Mouse (Mus musculus): ENCODE results near the gene D230025D16Rik. TPM values are rescaled to one million over a fixed set of nuclear protein-coding genes. Genes with fewer than 3 reads are reported as not detected.

The D230025D16Rik gene
- polyA plus RNA-seq, 1 experiment from 2014 or later = 19.1 TPM

GRCm38 (mm10) chr8:105285514-105285913, 60.6 kb downstream of the D230025D16Rik start:
- Histone ChIP-seq H3K36me3 (ENCODE audit: control insufficient read depth, insufficient read depth, low read length) (no peaks in the 10 kb centered on the region), H3K9me3 (ENCODE audit: control insufficient read depth, low read length) (no peaks in the 10 kb centered on the region), H3K4me1 (replicated peaks; ENCODE audit: control insufficient read depth, insufficient read depth) (peaks cover 8% of the 10 kb centered on the region), H3K4me2 (replicated peaks; ENCODE audit: low read depth) (no peak overlapping the region), H3K9ac (ENCODE audit: low read length) (no peak overlapping the region), H3K27ac (replicated peaks) (no peak overlapping the region), H3K4me3 (ENCODE audit: low read depth, low read length) (no peak overlapping the region), H3K27me3 (ENCODE audit: control insufficient read depth, insufficient read depth, low read length) (no peaks in the 10 kb centered on the region)
- WGBS = 43% methylated on average over 12 of the region's 12 CpGs
- TF ChIP-seq CTCF (IDR thresholded peaks at IDR 0.05; ENCODE audit: low read depth) (no peak), EP300 (optimal IDR thresholded peaks at IDR 0.05) (no peak)
- no peak for DNase-seq (ENCODE audit: low spot score)
- ATAC-seq (ENCODE audit: low FRiP score, low TSS enrichment) = no peak

DNA sequence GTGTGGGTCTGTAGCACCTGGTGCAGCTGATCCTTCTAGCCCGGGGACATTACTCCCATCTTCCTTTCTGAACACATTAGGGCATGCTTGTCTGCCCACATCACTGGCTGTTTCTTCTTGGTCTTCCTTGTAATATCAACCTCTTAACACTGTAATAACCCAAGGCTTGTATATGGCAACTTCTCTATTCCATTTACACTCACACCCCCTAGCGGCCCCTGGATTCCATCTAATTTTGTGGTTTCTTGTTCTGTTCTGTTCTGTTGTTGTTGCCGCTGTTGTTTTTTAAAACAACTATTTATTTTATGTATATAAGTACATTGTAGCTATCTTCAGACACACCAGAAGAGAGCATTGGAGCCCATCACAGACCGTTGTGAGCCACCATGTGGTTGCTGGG, 62.0 kb downstream of the D230025D16Rik start:
- peaks cover 8% of the 10 kb centered on the region for H3K4me1 ChIP-seq (replicated peaks; ENCODE audit: control insufficient read depth, insufficient read depth)
- no peak for ATAC-seq (ENCODE audit: low FRiP score, low TSS enrichment)
- WGBS = 90% methylated on average over 4 of the region's 4 CpGs
- no peaks in the 10 kb centered on the region for H3K36me3 ChIP-seq (ENCODE audit: control insufficient read depth, insufficient read depth, low read length)
- H3K4me2 ChIP-seq (replicated peaks; ENCODE audit: low read depth) = no peak overlapping the region
- DNase-seq (ENCODE audit: low spot score) = no peak
- H3K4me3 ChIP-seq (ENCODE audit: low read depth, low read length) = no peak overlapping the region
- no peaks in the 10 kb centered on the region for H3K9me3 ChIP-seq (ENCODE audit: control insufficient read depth, low read length)
- no peak overlapping the region for H3K9ac ChIP-seq (ENCODE audit: low read length)
- H3K27me3 ChIP-seq (ENCODE audit: control insufficient read depth, insufficient read depth, low read length) = no peaks in the 10 kb centered on the region
- no peak for TF ChIP-seq EP300 (optimal IDR thresholded peaks at IDR 0.05)
- no peak overlapping the region for H3K27ac ChIP-seq (replicated peaks)

DNA sequence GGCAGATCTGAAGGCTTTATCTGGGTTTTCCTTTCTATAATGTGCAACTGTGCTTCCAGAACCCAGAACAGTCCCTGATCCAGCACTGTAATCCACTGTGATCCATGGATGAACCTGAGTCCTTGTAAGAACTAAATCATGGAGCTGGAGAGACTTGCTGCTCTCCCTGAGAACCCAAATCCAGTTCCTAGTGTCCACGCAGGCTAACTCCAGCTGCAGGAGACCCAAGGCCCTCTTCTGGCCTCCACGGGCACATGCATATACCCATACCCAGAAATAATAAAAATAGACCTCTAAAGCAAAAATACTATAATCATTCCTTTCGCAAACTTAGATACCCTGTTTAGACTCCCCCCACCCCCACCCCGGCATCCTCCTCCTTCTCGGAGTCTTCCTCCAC, 63.3 kb downstream of the D230025D16Rik start:
- TF ChIP-seq CTCF (IDR thresholded peaks at IDR 0.05; ENCODE audit: low read depth) (no peak), EP300 (optimal IDR thresholded peaks at IDR 0.05) (no peak)
- Histone ChIP-seq H3K4me3 (ENCODE audit: low read depth, low read length) (no peak overlapping the region), H3K27ac (replicated peaks) (no peak overlapping the region), H3K4me1 (replicated peaks; ENCODE audit: control insufficient read depth, insufficient read depth) (peaks cover 8% of the 10 kb centered on the region), H3K4me2 (replicated peaks; ENCODE audit: low read depth) (no peak overlapping the region), H3K27me3 (ENCODE audit: control insufficient read depth, insufficient read depth, low read length) (no peaks in the 10 kb centered on the region), H3K9ac (ENCODE audit: low read length) (no peak overlapping the region), H3K9me3 (ENCODE audit: control insufficient read depth, low read length) (no peaks in the 10 kb centered on the region), H3K36me3 (ENCODE audit: control insufficient read depth, insufficient read depth, low read length) (no peaks in the 10 kb centered on the region)
- 80% methylated on average over 5 of the region's 5 CpGs for WGBS
- DNase-seq (ENCODE audit: low spot score) = no peak
- no peak for ATAC-seq (ENCODE audit: low FRiP score, low TSS enrichment)

DNA sequence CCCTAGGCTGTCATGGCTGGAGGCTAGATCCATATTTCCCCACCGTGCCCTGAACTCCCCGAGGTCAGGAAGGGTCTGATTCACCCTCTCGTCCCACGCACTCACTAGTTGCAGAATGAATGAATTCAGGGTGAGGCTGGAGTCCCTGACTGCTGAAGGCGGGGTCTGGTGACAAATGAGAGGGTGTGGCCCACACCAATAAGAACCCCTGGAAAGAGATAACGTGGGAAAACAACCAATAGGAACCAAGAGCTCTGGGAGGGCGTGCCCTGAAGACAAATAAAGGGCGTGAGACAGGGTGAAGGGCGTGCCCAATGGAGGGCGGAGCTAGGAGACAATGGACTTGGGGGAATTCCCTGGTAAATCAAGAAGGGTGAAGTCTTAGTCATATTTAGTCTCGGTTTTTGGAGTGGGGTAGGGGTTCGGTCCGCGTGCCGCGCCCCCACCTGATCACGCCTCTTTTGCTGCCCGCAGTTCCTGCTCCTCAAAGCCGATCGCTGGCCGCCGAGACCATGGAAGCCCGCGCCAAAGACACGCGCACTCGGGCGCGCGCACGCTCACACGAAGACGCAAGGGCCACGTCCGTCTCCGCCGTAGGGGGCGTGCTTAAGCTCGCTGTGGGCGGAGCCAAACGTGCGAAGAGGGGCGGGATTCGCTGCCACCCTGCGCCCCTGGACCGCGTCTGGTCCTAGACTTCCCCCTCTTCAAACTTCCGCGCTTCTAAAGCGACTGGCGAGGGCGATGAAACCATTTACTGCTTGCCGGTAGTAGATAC, 64.2 kb downstream of the D230025D16Rik start:
- DNase-seq (ENCODE audit: low spot score) (peak; percentile 94), ATAC-seq (ENCODE audit: low FRiP score, low TSS enrichment) (peak; percentile 94)
- Histone ChIP-seq H3K9me3 (ENCODE audit: control insufficient read depth, low read length) (no peaks in the 10 kb centered on the region), H3K36me3 (ENCODE audit: control insufficient read depth, insufficient read depth, low read length) (no peaks in the 10 kb centered on the region), H3K27me3 (ENCODE audit: control insufficient read depth, insufficient read depth, low read length) (no peaks in the 10 kb centered on the region), H3K4me3 (ENCODE audit: low read depth, low read length) (peak overlapping the region; percentile 48), H3K27ac (replicated peaks) (peak overlapping the region; percentile 84), H3K4me1 (replicated peaks; ENCODE audit: control insufficient read depth, insufficient read depth) (peaks cover 8% of the 10 kb centered on the region), H3K9ac (ENCODE audit: low read length) (peak overlapping the region; percentile 47), H3K4me2 (replicated peaks; ENCODE audit: low read depth) (peak overlapping the region; percentile 84)
- under 1% methylated on average over 53 of the region's 53 CpGs for WGBS
- TF ChIP-seq CTCF (IDR thresholded peaks at IDR 0.05; ENCODE audit: low read depth) (peak; percentile 57), EP300 (optimal IDR thresholded peaks at IDR 0.05) (no peak)

- H3K27me3 ChIP-seq (ENCODE audit: control insufficient read depth, insufficient read depth, low read length) = no peaks in the 10 kb centered on the region
- no peaks in the 10 kb centered on the region for H3K36me3 ChIP-seq (ENCODE audit: control insufficient read depth, insufficient read depth, low read length)
- peak within 1 kb of the TSS; percentile 47 for H3K9ac ChIP-seq (ENCODE audit: low read length)
- H3K4me1 ChIP-seq (replicated peaks; ENCODE audit: control insufficient read depth, insufficient read depth) = peaks cover 8% of the 10 kb centered on the region
- peak within 1 kb of the TSS; percentile 84 for H3K27ac ChIP-seq (replicated peaks)
- H3K9me3 ChIP-seq (ENCODE audit: control insufficient read depth, low read length) = no peaks in the 10 kb centered on the region
- peak within 1 kb of the TSS; percentile 84 for H3K4me2 ChIP-seq (replicated peaks; ENCODE audit: low read depth)
- ATAC-seq (ENCODE audit: low FRiP score, low TSS enrichment) (peak; percentile 15; the same call in 1 of the 2 replicates), DNase-seq (ENCODE audit: low spot score) (peak; percentile 62)
- H3K4me3 ChIP-seq (ENCODE audit: low read depth, low read length) = peak within 1 kb of the TSS; percentile 48
- TF ChIP-seq CTCF (IDR thresholded peaks at IDR 0.05; ENCODE audit: low read depth) (peak; percentile 75), EP300 (optimal IDR thresholded peaks at IDR 0.05) (no peak)
- 2% methylated on average over 36 of the region's 43 CpGs for WGBS
Observed at GRCm38 (mm10) chr8:105289805-105290460, 65.0 kb downstream of the D230025D16Rik start, which contains the start of gene 4931428F04Rik. 4931428F04Rik (minus strand) TSS chr8:105289864.

All from stomach, postnatal 0 days (tissue).